ENCODE assay signal across 15 mouse cellular contexts in genomic region chr1:182561945-182562514, GRCm38 (mm10). TPM values are rescaled to one million over a fixed set of nuclear protein-coding genes. Genes with fewer than 3 reads are reported as not detected.
DNase-seq lines count a peak whose midpoint lies in the region; ATAC-seq and TF ChIP-seq lines count a peak whose summit lies in the region.
"Had no signal": no experiment of that assay in that cellular context is flagged by ENCODE, and none has a peak within 500 bp of the region (broad histone marks: within the 10 kb centered on the region; RNA-seq: fewer than 3 reads in every experiment).

No protein-coding gene starts in this region.

- H3K79me2 ChIP-seq in liver, adult 2 months (ENCODE audit: control insufficient read depth, insufficient read depth, low read length) = no peaks in the 10 kb centered on the region

- 65% methylated on average over 11 of the region's 11 CpGs for WGBS in embryonic facial prominence, embryonic 13.5 days
- WGBS in embryonic facial prominence, embryonic 10.5 days = 77% methylated on average over 11 of the region's 11 CpGs
- WGBS in liver, adult 2 months = 86% methylated on average over 11 of the region's 11 CpGs
- 67% methylated on average over 11 of the region's 11 CpGs for WGBS in stomach, embryonic 15.5 days

- DNase-seq in embryonic facial prominence, embryonic 10.5 days (ENCODE audit: low spot score) = no peak
- DNase-seq in liver, adult 2 months (ENCODE audit: extremely low read depth, low read depth, low spot score) = no peak
- no peak for DNase-seq in liver
- DNase-seq in lung, adult 18-20 months = peak; percentile 49 to 67
- no peak for DNase-seq in cerebellum, adult 8-10 months
- no peak for DNase-seq in ovary, postnatal 36 days (ENCODE audit: low spot score)
- DNase-seq: cerebellum, adult 9-10 months; gastrocnemius, postnatal 25 days; kidney, adult 8-10 months; left cerebral cortex, postnatal 4 days; retina, postnatal 1 day had no signal

- H3K9ac ChIP-seq in embryonic facial prominence, embryonic 13.5 days = no peak overlapping the region
- H3K9ac ChIP-seq in liver, adult 2 months (ENCODE audit: low read depth, low read length) = no peak overlapping the region
- H3K9ac ChIP-seq in stomach, embryonic 15.5 days = no peak overlapping the region

- H3K36me3 ChIP-seq in embryonic facial prominence, embryonic 13.5 days = no peaks in the 10 kb centered on the region
- no peaks in the 10 kb centered on the region for H3K36me3 ChIP-seq in embryonic facial prominence, embryonic 10.5 days (replicated peaks)
- no peaks in the 10 kb centered on the region for H3K36me3 ChIP-seq in liver, adult 2 months (ENCODE audit: control insufficient read depth, insufficient read depth, low read length)
- no peaks in the 10 kb centered on the region for H3K36me3 ChIP-seq in stomach, embryonic 15.5 days

- H3K27me3 ChIP-seq in embryonic facial prominence, embryonic 13.5 days = no peaks in the 10 kb centered on the region
- H3K27me3 ChIP-seq in embryonic facial prominence, embryonic 10.5 days (replicated peaks; ENCODE audit: low read depth, poor library complexity, severe bottlenecking) = peaks cover 13% of the 10 kb centered on the region
- H3K27me3 ChIP-seq in liver, adult 2 months (ENCODE audit: control insufficient read depth, insufficient read depth, low read length) = no peaks in the 10 kb centered on the region
- no peaks in the 10 kb centered on the region for H3K27me3 ChIP-seq in stomach, embryonic 15.5 days (replicated peaks)

- H3K9me3 ChIP-seq in embryonic facial prominence, embryonic 13.5 days = no peaks in the 10 kb centered on the region
- no peaks in the 10 kb centered on the region for H3K9me3 ChIP-seq in embryonic facial prominence, embryonic 10.5 days
- no peaks in the 10 kb centered on the region for H3K9me3 ChIP-seq in stomach, embryonic 15.5 days
- H3K9me3 ChIP-seq: megakaryocyte, embryonic 14.5 days had no signal

- no peak for ATAC-seq in embryonic facial prominence, embryonic 13.5 days (ENCODE audit: insufficient number of reproducible peaks, insufficient read depth, low FRiP score, low TSS enrichment, low read depth)
- ATAC-seq in stomach, embryonic 15.5 days (ENCODE audit: insufficient read depth, low FRiP score, low read depth) = no peak

- TF ChIP-seq CTCF in liver, adult 2 months (IDR thresholded peaks at IDR 0.05; ENCODE audit: low read depth, low read length) = no peak

- peaks cover 16% of the 10 kb centered on the region for H3K4me1 ChIP-seq in embryonic facial prominence, embryonic 13.5 days
- H3K4me1 ChIP-seq in embryonic facial prominence, embryonic 10.5 days = peaks cover 39% of the 10 kb centered on the region
- peaks cover 7% of the 10 kb centered on the region; the same call in 1 of the 2 replicates for H3K4me1 ChIP-seq in liver, adult 2 months (ENCODE audit: control insufficient read depth, insufficient read depth, low read length)
- H3K4me1 ChIP-seq in stomach, embryonic 15.5 days = peaks cover 18% of the 10 kb centered on the region; the same call in 1 of the 2 replicates

- TF ChIP-seq POLR2A in liver, adult 2 months (IDR thresholded peaks at IDR 0.05; ENCODE audit: extremely low read depth, insufficient read depth, low read length) = no peak

- H3K4me2 ChIP-seq in embryonic facial prominence, embryonic 13.5 days = peak overlapping the region; percentile 24; the same call in 1 of the 2 replicates
- H3K4me2 ChIP-seq in stomach, embryonic 15.5 days = peak overlapping the region; percentile 40

- no peak overlapping the region for H3K4me3 ChIP-seq in embryonic facial prominence, embryonic 13.5 days
- H3K4me3 ChIP-seq in embryonic facial prominence, embryonic 10.5 days = no peak overlapping the region
- H3K4me3 ChIP-seq in liver, adult 2 months (ENCODE audit: insufficient read depth, low read depth, low read length) = no peak overlapping the region
- H3K4me3 ChIP-seq in stomach, embryonic 15.5 days (replicated peaks) = no peak overlapping the region
- H3K4me3 ChIP-seq: megakaryocyte, embryonic 14.5 days had no signal

- no peak overlapping the region for H3K27ac ChIP-seq in embryonic facial prominence, embryonic 13.5 days
- no peak overlapping the region for H3K27ac ChIP-seq in embryonic facial prominence, embryonic 10.5 days (replicated peaks)
- peak overlapping the region; percentile 38 for H3K27ac ChIP-seq in liver, adult 2 months (replicated peaks; ENCODE audit: insufficient read depth, low read depth, low read length)
- H3K27ac ChIP-seq in stomach, embryonic 15.5 days = peak overlapping the region; percentile 45; the same call in 1 of the 2 replicates

RNA-seq across cellular contexts. Expression of gene Capn8, which starts 2.8 kb away (rescaled TPM):
- 0.14 TPM in 1 of 2 replicates, not detected in the other for polyA plus RNA-seq in embryonic facial prominence, embryonic 13.5 days (2015; fragmentation: Nextera tagmentation; extraction: Ambion mirVana)
- polyA plus RNA-seq in embryonic facial prominence, embryonic 10.5 days (2016; fragmentation: Nextera tagmentation; extraction: Ambion mirVana) = not detected in 2 replicates
- 0.09 and 0.20 TPM in 2 replicates for total RNA-seq in liver, adult 2 months (2014; rRNA removed)
- 0.04 TPM in 2 replicates for polyA plus RNA-seq in liver, adult 2 months (2012; rRNA removed)
- polyA plus RNA-seq in stomach, embryonic 15.5 days (2015; fragmentation: Nextera tagmentation; extraction: Ambion mirVana) = 2.2 and 2.4 TPM in 2 replicates
- total RNA-seq: gastrocnemius, postnatal 25 days; left cerebral cortex, postnatal 4 days had no signal
- polyA plus RNA-seq: heart, embryonic 16.5 days had no signal

RNA-seq across cellular contexts. Expression of gene Capn2, which starts 44.6 kb away (rescaled TPM):
- 125 and 128 TPM in 2 replicates for polyA plus RNA-seq in embryonic facial prominence, embryonic 13.5 days (2015; fragmentation: Nextera tagmentation; extraction: Ambion mirVana)
- 75.1 and 84.8 TPM in 2 replicates for polyA plus RNA-seq in embryonic facial prominence, embryonic 10.5 days (2016; fragmentation: Nextera tagmentation; extraction: Ambion mirVana)
- 27.8 and 28.1 TPM in 2 replicates for total RNA-seq in liver, adult 2 months (2014; rRNA removed)
- 9.3 and 10.3 TPM in 2 replicates for polyA plus RNA-seq in liver, adult 2 months (2012; rRNA removed)
- 107 and 108 TPM in 2 replicates for polyA plus RNA-seq in stomach, embryonic 15.5 days (2015; fragmentation: Nextera tagmentation; extraction: Ambion mirVana)

Comparison
In these comparisons a context has a peak if more than half of its experiments do, and no peak if none do; other contexts are left out.
1. H3K27ac ChIP-seq: peak in liver, adult 2 months (single experiment) and stomach, embryonic 15.5 days (single experiment); none in embryonic facial prominence, embryonic 13.5 days (single experiment) and embryonic facial prominence, embryonic 10.5 days (single experiment).
2. DNase-seq: peak in lung, adult 18-20 months (2 of 2); none in embryonic facial prominence, embryonic 10.5 days (single experiment), liver, adult 2 months (single experiment), liver (single experiment), cerebellum, adult 8-10 months (single experiment) and ovary, postnatal 36 days (single experiment).